Mouse (Mus musculus) embryonic facial prominence, embryonic 12.5 days (tissue): ENCODE measurements around the gene Pou6f2. TPM values are rescaled to one million over a fixed set of nuclear protein-coding genes. Genes with fewer than 3 reads are reported as not detected.

Source experiments
- ATAC-seq: fragments of 200-750 bp; cut with Nextera tagmentation; 2 replicates; pipeline ENCODE4 v1.8.0; 2017; ENCODE audit not compliant: insufficient number of reproducible peaks, insufficient read depth, low FRiP score, low TSS enrichment
- H3K27ac ChIP-seq: fragments of 300-500 bp; sonication (generic); 2 replicates; pipeline ENCODE4 v1.5.1; 2016; ENCODE audit warnings: mild to moderate bottlenecking
- H3K27me3 ChIP-seq: fragments of 300-500 bp; sonication (generic); 2 replicates; pipeline ENCODE4 v1.6.1; 2016; ENCODE audit warnings: mild to moderate bottlenecking, moderate library complexity
- H3K36me3 ChIP-seq: fragments of 300-500 bp; sonication (generic); 2 replicates; pipeline ENCODE4 v1.6.1; 2016; ENCODE audit warnings: mild to moderate bottlenecking
- H3K4me1 ChIP-seq: fragments of 300-500 bp; sonication (generic); 2 replicates; pipeline ENCODE4 v1.6.1; 2016
- H3K4me2 ChIP-seq: fragments of 300-500 bp; sonication (generic); replicated peaks from 2 replicates; pipeline ENCODE4 v1.6.1; 2016; ENCODE audit warnings: mild to moderate bottlenecking, moderate library complexity
- H3K4me3 ChIP-seq: fragments of 300-500 bp; sonication (generic); 2 replicates; pipeline ENCODE4 v1.5.1; 2016; ENCODE audit warnings: mild to moderate bottlenecking
- H3K9ac ChIP-seq: fragments of 300-500 bp; sonication (generic); 2 replicates; pipeline ENCODE4 v1.6.1; 2016; ENCODE audit warnings: mild to moderate bottlenecking, moderate library complexity
- H3K9me3 ChIP-seq: fragments of 300-500 bp; sonication (generic); 2 replicates; pipeline ENCODE4 v1.6.1; 2016; ENCODE audit warnings: mild to moderate bottlenecking, moderate library complexity
- WGBS: fragments of 180-500 bp; shearing (Covaris S2); methylation state at CpG from one replicate; pipeline ENCODE4 v1.1.7; 2016; 5-methylcytosine and 5-hydroxymethylcytosine counted together
- polyA plus RNA-seq: library from polyadenylated mRNA; unstranded; fragments of >200 nt; fragmentation: Nextera tagmentation; extraction: Ambion mirVana; gene quantifications from 2 replicates; pipeline ENCODE4 v1.2.1, GENCODE M21; 2016

Gene Pou6f2
- polyA plus RNA-seq, 1 experiment from 2014 or later = 0.27 TPM

DNA sequence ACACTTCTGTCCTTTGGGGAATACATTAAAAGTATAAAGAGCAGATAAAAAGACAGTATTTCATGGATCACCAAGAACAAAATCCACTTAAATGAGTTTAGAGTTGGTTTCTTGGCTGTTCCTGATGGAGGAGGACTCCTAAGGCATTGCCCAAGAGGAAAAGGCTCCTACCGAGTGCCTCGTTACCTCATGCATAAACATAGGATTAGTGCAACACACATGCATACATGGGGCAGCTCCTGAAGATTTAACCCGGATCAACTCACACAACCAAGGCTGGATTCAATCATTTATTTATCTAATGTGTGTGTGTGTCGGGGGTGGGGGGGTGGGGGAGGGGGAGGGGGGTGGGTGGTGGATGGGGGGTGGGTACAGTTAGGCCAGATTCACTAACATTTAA is 269.4 kb downstream of the Pou6f2 start:
- Histone ChIP-seq H3K9ac (no peak overlapping the region), H3K4me2 (no peak overlapping the region), H3K27me3 (no peaks in the 10 kb centered on the region), H3K4me1 (peaks cover 8% of the 10 kb centered on the region), H3K27ac (no peak overlapping the region), H3K9me3 (no peaks in the 10 kb centered on the region), H3K4me3 (no peak overlapping the region), H3K36me3 (no peaks in the 10 kb centered on the region)
- WGBS = 27% methylated on average over 3 of the region's 4 CpGs
- ATAC-seq = no peak

DNA sequence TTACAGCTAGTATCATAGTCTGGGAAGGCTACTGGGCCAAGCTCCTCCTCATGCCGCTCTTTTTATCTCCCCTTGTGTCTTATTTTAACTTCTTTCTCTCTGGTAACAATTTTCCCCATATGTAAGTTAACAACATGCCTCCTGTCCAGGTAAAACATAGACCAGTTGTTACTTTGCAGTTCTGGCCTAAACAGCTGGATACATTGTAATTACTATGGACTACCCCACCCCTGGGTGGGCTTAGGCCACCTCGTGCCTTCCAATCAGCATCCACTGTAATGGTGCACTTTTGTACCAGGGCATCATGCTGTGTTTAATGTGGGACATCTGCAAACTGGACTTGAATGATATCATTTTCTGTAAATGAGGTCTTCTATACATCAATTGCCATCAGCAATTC is 271.4 kb downstream of the Pou6f2 start:
- 52% methylated on average over 2 of the region's 2 CpGs for WGBS
- no peaks in the 10 kb centered on the region for H3K9me3 ChIP-seq
- H3K4me2 ChIP-seq = no peak overlapping the region
- no peak overlapping the region for H3K27ac ChIP-seq
- no peaks in the 10 kb centered on the region for H3K27me3 ChIP-seq
- no peak for ATAC-seq
- H3K9ac ChIP-seq = no peak overlapping the region
- peaks cover 8% of the 10 kb centered on the region for H3K4me1 ChIP-seq
- H3K4me3 ChIP-seq = no peak overlapping the region
- H3K36me3 ChIP-seq = no peaks in the 10 kb centered on the region

DNA sequence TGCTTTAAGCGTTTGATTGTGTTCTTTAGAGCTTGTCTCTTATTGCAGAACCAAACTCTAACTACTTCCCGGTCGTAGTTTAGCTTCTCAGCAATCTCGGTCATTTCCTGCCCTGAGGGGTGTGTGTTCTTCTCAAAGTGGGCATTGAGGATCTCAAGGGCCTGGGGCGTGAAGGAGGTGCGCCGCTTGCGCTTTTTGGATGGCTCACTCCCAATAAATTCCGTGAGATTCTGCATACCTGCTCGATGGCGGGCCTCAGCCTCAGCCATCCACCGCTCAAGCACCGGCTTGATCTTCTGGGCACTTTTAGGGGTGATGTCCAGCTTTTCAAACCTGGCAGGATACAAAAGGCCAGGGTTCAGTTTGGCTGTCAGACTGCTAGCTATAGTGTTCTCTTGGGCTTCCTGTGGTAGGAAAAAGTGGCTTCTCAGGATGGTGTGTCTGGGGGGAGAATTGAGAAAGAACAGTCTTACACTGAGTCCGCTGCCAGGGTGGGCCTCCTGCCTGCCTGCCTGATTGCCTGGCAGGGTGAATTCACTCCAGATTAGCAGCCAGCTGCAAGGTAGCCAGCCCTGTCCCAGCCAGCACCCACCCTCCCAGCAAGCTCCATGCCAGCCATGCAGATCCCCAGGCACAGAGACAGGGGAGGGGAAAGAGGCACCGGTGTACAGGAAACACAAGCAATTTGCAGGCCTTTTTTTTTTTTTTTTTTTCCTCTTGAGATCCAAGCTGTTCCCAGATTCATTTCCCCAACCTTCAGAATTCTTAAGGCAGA is 272.1 kb downstream of the Pou6f2 start:
- Histone ChIP-seq H3K27me3 (no peaks in the 10 kb centered on the region), H3K9me3 (no peaks in the 10 kb centered on the region), H3K9ac (no peak overlapping the region), H3K27ac (no peak overlapping the region), H3K4me1 (peaks cover 8% of the 10 kb centered on the region), H3K4me2 (no peak overlapping the region), H3K4me3 (no peak overlapping the region), H3K36me3 (no peaks in the 10 kb centered on the region)
- WGBS = 52% methylated on average over 15 of the region's 15 CpGs
- ATAC-seq = no peak

DNA sequence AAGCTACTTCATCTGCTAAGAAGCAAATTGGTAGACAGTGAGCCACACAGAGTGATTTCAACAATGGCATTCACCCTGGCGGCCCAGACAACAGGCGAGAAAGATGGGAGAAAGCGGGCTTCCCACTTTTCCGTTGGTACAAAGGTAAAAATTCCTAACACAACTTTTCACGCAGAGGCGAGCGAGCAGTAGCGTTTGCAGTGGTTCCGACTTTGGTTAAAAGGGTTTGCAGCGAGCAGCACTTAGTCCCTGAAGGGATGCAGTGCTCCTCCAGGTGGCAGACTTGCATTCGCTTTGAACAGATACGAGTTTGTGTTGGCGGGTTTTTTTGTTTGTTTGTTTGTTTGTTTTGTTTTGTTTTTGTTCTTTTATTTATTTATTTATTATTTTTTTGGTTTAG is 273.1 kb downstream of the Pou6f2 start:
- peaks cover 8% of the 10 kb centered on the region for H3K4me1 ChIP-seq
- H3K36me3 ChIP-seq = no peaks in the 10 kb centered on the region
- H3K27me3 ChIP-seq = no peaks in the 10 kb centered on the region
- H3K9ac ChIP-seq = no peak overlapping the region
- ATAC-seq = no peak
- no peak overlapping the region for H3K4me3 ChIP-seq
- H3K9me3 ChIP-seq = no peaks in the 10 kb centered on the region
- no peak overlapping the region for H3K27ac ChIP-seq
- H3K4me2 ChIP-seq = peak overlapping the region; percentile 39
- WGBS = 18% methylated on average over 13 of the region's 13 CpGs

DNA sequence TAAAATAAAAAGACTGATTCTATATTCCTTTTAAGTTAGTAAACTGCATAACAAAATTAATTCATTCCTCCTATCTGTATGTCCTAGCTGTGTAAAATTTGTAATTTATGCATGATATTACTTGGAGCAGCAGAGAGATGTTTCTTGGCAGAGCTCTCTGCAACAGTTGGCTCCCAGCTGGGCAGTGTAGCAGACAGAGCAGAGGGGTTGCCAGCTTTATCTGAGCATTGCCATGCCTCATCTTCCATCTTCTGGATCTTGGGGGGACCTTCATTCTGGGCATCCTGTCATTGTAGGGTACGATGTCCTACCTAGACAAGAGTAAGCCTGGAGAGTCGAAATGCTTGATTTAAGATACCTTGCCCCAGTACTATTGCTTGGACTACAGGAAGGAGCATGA is 277.1 kb downstream of the Pou6f2 start:
- Histone ChIP-seq H3K4me3 (no peak overlapping the region), H3K4me1 (peaks cover 5% of the 10 kb centered on the region), H3K4me2 (no peak overlapping the region), H3K27me3 (no peaks in the 10 kb centered on the region), H3K36me3 (no peaks in the 10 kb centered on the region), H3K9me3 (no peaks in the 10 kb centered on the region), H3K27ac (no peak overlapping the region), H3K9ac (no peak overlapping the region)
- no peak for ATAC-seq
- WGBS = 88% methylated on average over 2 of the region's 2 CpGs

DNA sequence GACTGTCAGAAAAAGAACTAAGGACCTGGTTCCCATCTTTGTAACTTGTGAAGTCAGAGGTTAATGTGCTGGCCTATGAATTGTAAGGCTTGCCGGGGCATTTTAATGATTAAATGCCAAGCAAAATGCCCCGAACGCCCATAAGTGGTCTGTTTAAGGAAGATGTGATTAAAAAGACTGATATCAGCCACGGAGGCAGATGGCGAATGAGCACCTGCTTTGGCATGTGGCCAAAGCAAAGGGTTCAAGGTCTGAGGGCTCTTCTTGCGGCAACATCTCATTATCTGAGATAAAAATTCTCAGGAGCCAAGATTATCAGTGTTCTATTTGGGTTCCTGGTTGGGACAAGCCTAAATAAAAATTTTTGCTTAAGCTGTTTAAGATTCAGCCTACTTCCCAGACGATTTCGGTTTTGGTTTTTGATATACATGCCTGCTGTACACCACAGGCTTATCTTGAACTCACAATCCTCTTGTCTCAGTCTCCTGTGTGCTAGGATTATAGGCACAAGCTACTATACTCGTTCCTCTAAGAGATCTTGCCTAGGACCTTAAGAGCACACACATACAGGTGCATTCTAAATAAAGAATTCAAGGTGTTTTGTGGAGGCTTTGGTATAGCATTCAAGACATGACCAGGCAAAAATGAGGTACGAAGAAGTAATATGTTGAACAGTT is 315.9 kb downstream of the Pou6f2 start:
- no peak overlapping the region for H3K9ac ChIP-seq
- H3K27me3 ChIP-seq = no peaks in the 10 kb centered on the region
- no peak overlapping the region for H3K4me2 ChIP-seq
- ATAC-seq = no peak
- 81% methylated on average over 10 of the region's 10 CpGs for WGBS
- no peaks in the 10 kb centered on the region for H3K9me3 ChIP-seq
- no peak overlapping the region for H3K4me3 ChIP-seq
- no peaks in the 10 kb centered on the region for H3K4me1 ChIP-seq
- no peaks in the 10 kb centered on the region for H3K36me3 ChIP-seq
- H3K27ac ChIP-seq = no peak overlapping the region
